In the genomic region with DNA sequence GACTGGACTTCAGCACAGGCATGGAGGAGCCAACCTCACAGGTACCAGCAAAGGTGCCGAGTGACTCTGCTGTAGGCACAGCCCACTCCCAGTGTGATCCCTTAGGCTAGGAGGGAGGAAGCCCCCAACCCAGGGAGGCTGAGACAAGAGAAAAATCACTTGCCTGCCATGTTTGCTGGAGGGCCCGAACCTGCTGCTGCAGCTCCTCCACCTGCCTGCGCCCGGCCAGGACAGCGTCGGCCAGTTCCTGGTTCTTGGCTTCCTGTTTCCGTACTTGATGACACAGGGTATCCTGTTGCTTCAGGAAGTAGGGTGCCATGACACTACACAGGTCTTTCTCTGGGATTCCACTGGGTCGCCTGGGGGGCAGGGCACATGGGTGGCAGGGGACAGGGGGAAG, we compare ENCODE assay signal across 19 mouse cellular contexts. TPM values are rescaled to one million over a fixed set of nuclear protein-coding genes. Genes with fewer than 3 reads are reported as not detected.
"Had no signal": no experiment of that assay in that cellular context is flagged by ENCODE, and none has a peak within 500 bp of the region (broad histone marks: within the 10 kb centered on the region; RNA-seq: fewer than 3 reads in every experiment).

No protein-coding gene starts in this region.

- H3K9me3 ChIP-seq: limb, embryonic 15.5 days; midbrain, embryonic 15.5 days; neural tube, embryonic 13.5 days had no signal

- DNase-seq: kidney, adult 2 months; kidney, postnatal 25 days; lung, embryonic 14.5 days; lung, postnatal 10 days; lung, postnatal 4 days; right cerebral cortex, postnatal 25 days; thymus, postnatal 4 days had no signal

- H3K4me2 ChIP-seq: limb, embryonic 15.5 days; lung, embryonic 14.5 days; midbrain, embryonic 11.5 days; midbrain, embryonic 15.5 days; neural tube, embryonic 13.5 days had no signal

- H3K36me3 ChIP-seq: midbrain, embryonic 15.5 days had no signal

- H3K27me3 ChIP-seq: limb, embryonic 15.5 days; megakaryocyte, embryonic 14.5 days; midbrain, embryonic 15.5 days; neural tube, embryonic 13.5 days had no signal

- H3K4me3 ChIP-seq: left cerebral cortex, adult 2 months; limb, embryonic 15.5 days; megakaryocyte, embryonic 14.5 days; midbrain, embryonic 15.5 days; neural tube, embryonic 13.5 days had no signal

- H3K9ac ChIP-seq: limb, embryonic 15.5 days; liver, embryonic 14.5 days; lung, embryonic 14.5 days; midbrain, embryonic 15.5 days; neural tube, embryonic 13.5 days had no signal

- H3K27ac ChIP-seq: left cerebral cortex, adult 2 months; limb, embryonic 15.5 days; liver, embryonic 14.5 days; midbrain, embryonic 15.5 days; neural tube, embryonic 13.5 days had no signal

- ATAC-seq: midbrain, embryonic 15.5 days had no signal

- H3K4me1 ChIP-seq: limb, embryonic 15.5 days; midbrain, embryonic 15.5 days; neural tube, embryonic 13.5 days had no signal

RNA-seq across cellular contexts. Expression of gene Bglap, which starts 11.5 kb away (rescaled TPM):
- polyA plus RNA-seq: kidney, adult 2 months; limb, embryonic 11.5 days; liver, embryonic 14.5 days; lung, embryonic 14.5 days; neural tube, embryonic 13.5 days; stomach, embryonic 16.5 days had no signal

RNA-seq across cellular contexts. Expression of gene Bglap2, which starts 17.2 kb away (rescaled TPM):
- total RNA-seq: layer of hippocampus, postnatal 25 days had no signal
- polyA plus RNA-seq: intestine, embryonic 14.5 days; kidney, adult 2 months; kidney, embryonic 16.5 days; limb, embryonic 11.5 days; liver, embryonic 14.5 days; lung, embryonic 14.5 days; midbrain, embryonic 11.5 days; midbrain, embryonic 15.5 days; neural tube, embryonic 13.5 days had no signal

RNA-seq across cellular contexts. Expression of gene Bglap3, which starts 23.2 kb away (rescaled TPM):
- polyA plus RNA-seq: limb, embryonic 11.5 days; midbrain, embryonic 15.5 days; neural tube, embryonic 13.5 days had no signal
